Mouse (Mus musculus) heart, adult 2 months (tissue): ENCODE measurements around the gene Lilra5.
"Not testable (repeated sequence)": the region's sequence is repeated elsewhere in the genome, so short reads cannot be mapped to it uniquely, and the experiment has no call there.

Source experiments
- CTCF ChIP-seq: fragments of 200-600 bp; IDR thresholded peaks from 2 replicates; pipeline ENCODE4 v1.8.1; 2022; ENCODE audit warnings: antibody characterized with exemption, mild to moderate bottlenecking, moderate library complexity
- EP300 ChIP-seq: fragments of 200-500 bp; IDR thresholded peaks from 2 replicates; pipeline ENCODE4 v1.6.1; 2011; ENCODE audit warnings: low read depth, low read length, control low read depth; ENCODE audit not compliant: insufficient read depth
- POLR2A ChIP-seq: fragments of 200-500 bp; IDR thresholded peaks from 2 replicates; pipeline ENCODE4 v1.6.1; 2011; ENCODE audit warnings: mild to moderate bottlenecking, low read depth, low read length, control low read depth; ENCODE audit not compliant: insufficient read depth

DNA sequence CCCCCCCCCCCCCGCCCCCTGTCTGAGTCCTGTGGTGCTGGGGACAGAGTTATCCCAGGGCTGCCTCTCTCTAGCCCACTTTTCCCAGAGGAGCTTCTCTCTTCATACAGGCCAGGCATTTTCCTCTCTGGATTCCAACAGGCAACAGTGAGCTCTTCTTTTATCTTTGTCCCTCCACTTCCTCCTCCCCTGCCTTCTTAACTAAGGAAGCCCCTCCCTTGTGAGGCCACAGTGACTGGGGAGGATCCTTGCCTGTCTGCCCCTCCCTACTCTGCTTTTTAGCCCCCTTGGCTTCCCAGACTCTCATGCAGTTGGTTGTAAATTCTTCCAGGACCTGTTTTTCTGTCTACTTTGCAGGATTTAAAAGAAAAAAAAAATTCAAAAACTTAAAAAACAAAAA is 18.5 kb downstream of the Lilra5 start:
- TF ChIP-seq EP300, POLR2A, CTCF: not testable (repeated sequence)
